Mouse (Mus musculus): Measurements from ENCODE around the gene Efl1.

- TF ChIP-seq CTCF (IDR thresholded peaks at IDR 0.05; ENCODE audit: insufficient read depth, low read depth, low read length) (no peak), POLR2A (IDR thresholded peaks at IDR 0.05; ENCODE audit: insufficient read depth, low read depth, low read length) (no peak)
Observed at GRCm38 (mm10) chr7:82664604-82665003, 16.2 kb downstream of the Efl1 start.
